Mouse (Mus musculus): Measurements from ENCODE around the gene Gnb2. TPM values are rescaled to one million over a fixed set of nuclear protein-coding genes. Genes with fewer than 3 reads are reported as not detected.
A peak's percentile ranks its signal among the peaks of the same experiment; 100 is the strongest.

The Gnb2 gene
- total and polyA plus RNA-seq, 3 experiments = 255 to 571 (median 302) TPM

DNA sequence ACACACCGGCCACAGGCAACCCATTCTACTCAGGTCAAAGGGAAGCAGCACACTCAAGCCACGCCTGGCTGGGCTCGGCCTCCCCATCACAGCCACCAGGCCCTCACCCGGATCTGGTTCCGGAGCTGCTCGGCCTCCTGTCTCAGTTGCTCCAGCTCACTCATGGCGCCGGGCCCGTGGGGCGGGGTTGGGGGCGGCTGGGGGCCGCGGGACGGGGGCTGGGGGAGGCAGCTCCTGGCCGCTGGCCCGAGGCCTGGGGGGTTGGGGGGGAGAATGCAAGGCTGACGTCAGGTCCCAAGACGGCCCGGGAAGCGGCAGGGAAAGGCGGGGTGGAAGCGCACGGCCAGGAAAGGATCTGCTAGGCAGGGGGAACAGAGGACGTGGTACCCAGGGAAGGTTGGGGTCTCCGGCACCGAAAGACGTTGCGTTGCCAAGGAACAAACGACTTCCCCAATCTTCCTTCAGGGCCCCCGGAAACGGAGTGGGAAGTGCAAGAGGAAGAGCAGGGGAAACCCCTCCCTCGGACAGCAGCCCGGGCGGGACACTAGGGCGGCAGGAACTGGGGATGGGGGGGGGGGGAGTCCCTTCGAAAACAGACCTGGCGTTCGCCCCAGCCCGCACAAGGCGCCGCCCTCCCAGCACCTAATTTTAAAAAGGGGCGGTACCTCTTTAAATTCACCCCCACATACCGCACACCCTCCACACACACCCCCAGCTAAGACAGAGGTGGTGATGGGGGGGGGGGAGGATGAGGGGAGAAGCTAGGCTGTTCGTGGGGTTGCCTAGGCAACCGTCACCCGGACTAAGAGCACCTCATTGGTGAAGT is 2.5 kb downstream of the Gnb2 start:
- TF ChIP-seq CTCF (IDR thresholded peaks at IDR 0.05; ENCODE audit: low read depth, low read length) (no peak), TAL1 (conservative IDR thresholded peaks at IDR 0.05; ENCODE audit: low read depth, low read length) (no peak), POLR2AphosphoS5 (IDR thresholded peaks at IDR 0.05; ENCODE audit: insufficient replicate concordance, low read depth, low read length) (no peak), GATA2 (IDR thresholded peaks at IDR 0.05; ENCODE audit: borderline replicate concordance, low read depth, low read length) (no peak), GATA1 (IDR thresholded peaks at IDR 0.05; ENCODE audit: borderline replicate concordance, low read length) (no peak)
- ATAC-seq (ENCODE audit: extremely low read depth, insufficient number of reproducible peaks, low FRiP score, poor library complexity, severe bottlenecking) (no peak), DNase-seq (ENCODE audit: low spot score) (peak; percentile 70)
- peak overlapping the region; percentile 77 for H3K4me3 ChIP-seq (ENCODE audit: low read depth, low read length)
- peaks cover 83% of the 10 kb centered on the region for H3K4me1 ChIP-seq (ENCODE audit: insufficient read depth, low read depth, low read length)
- H3K27me3 ChIP-seq (ENCODE audit: insufficient read depth, low read length) = no peaks in the 10 kb centered on the region
- H3K9me3 ChIP-seq (replicated peaks) = no peaks in the 10 kb centered on the region
- H3K36me3 ChIP-seq (replicated peaks) = peaks cover 56% of the 10 kb centered on the region

DNA sequence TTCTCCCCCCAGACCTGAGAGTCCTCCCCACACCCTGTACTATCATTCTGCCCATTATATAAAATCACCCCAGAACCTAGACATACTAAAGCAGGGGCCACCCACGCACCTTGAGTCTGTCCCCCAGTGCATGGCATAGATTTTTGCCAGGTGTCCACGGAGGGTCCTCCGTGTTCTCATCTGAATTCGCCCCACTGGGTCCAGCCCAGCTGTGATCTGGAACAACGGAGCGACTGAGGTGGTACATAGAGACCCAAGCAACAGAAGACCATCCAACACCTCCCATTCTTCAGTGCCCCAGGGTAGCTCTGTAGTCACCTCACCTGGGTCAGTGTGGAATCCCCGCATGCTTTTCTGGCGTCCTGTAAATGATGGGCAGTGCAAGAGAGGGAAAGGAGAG is 3.2 kb downstream of the Gnb2 start:
- no peaks in the 10 kb centered on the region for H3K27me3 ChIP-seq (ENCODE audit: insufficient read depth, low read length)
- H3K36me3 ChIP-seq (replicated peaks) = peaks cover 63% of the 10 kb centered on the region
- no peak for DNase-seq (ENCODE audit: low spot score)
- H3K4me3 ChIP-seq (ENCODE audit: low read depth, low read length) = peak overlapping the region; percentile 77
- H3K4me1 ChIP-seq (ENCODE audit: insufficient read depth, low read depth, low read length) = peaks cover 83% of the 10 kb centered on the region
- H3K9me3 ChIP-seq (replicated peaks) = no peaks in the 10 kb centered on the region
- TF ChIP-seq TAL1 (conservative IDR thresholded peaks at IDR 0.05; ENCODE audit: low read depth, low read length) (no peak), GATA2 (IDR thresholded peaks at IDR 0.05; ENCODE audit: borderline replicate concordance, low read depth, low read length) (no peak), POLR2AphosphoS5 (IDR thresholded peaks at IDR 0.05; ENCODE audit: insufficient replicate concordance, low read depth, low read length) (no peak), CTCF (IDR thresholded peaks at IDR 0.05; ENCODE audit: low read depth, low read length) (no peak), GATA1 (IDR thresholded peaks at IDR 0.05; ENCODE audit: borderline replicate concordance, low read length) (no peak)
- no peak for ATAC-seq (ENCODE audit: extremely low read depth, insufficient number of reproducible peaks, low FRiP score, poor library complexity, severe bottlenecking)

DNA sequence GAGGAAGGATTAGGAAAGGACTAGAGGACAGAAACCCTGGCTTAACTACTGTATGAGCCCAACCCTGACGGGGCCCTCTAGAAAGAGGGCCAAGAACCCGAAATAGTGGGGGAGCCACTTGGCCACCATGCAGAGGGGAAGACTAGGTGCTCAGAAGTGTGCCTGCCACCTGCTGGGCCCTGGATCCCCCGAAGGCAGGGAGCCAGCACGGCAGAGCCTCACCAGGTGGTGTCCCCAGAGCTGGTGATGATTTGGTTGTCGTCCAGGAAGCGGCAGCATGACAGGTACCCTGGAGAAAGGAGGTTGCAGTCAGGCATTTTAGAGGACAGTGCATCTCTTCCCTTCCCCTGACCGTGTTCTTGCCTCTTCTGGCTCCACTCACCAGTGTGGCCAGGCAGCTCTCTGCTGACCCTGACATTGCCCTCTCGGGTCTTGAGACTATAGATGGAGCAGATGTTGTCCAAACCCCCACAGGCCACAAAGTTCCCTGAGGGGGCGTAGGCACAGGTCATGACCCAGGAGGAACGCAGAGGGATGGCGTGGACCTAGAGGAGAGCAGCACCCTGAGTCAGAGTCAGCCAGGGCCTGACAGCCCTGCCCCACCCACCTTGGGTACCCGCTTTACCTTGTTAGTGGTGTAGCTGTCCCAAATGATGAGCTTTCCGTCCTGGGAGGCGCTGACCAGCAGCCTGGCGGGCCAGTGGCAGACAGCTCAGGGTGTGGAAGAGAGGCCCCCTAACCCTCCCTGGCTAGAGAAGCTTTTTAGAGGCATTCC is 3.9 kb downstream of the Gnb2 start:
- TF ChIP-seq TAL1 (conservative IDR thresholded peaks at IDR 0.05; ENCODE audit: low read depth, low read length) (no peak), CTCF (IDR thresholded peaks at IDR 0.05; ENCODE audit: low read depth, low read length) (no peak), GATA2 (IDR thresholded peaks at IDR 0.05; ENCODE audit: borderline replicate concordance, low read depth, low read length) (no peak), POLR2AphosphoS5 (IDR thresholded peaks at IDR 0.05; ENCODE audit: insufficient replicate concordance, low read depth, low read length) (no peak), GATA1 (IDR thresholded peaks at IDR 0.05; ENCODE audit: borderline replicate concordance, low read length) (no peak)
- ATAC-seq (ENCODE audit: extremely low read depth, insufficient number of reproducible peaks, low FRiP score, poor library complexity, severe bottlenecking) (no peak), DNase-seq (ENCODE audit: low spot score) (no peak)
- Histone ChIP-seq H3K27me3 (ENCODE audit: insufficient read depth, low read length) (no peaks in the 10 kb centered on the region), H3K9me3 (replicated peaks) (no peaks in the 10 kb centered on the region), H3K36me3 (replicated peaks) (peaks cover 70% of the 10 kb centered on the region), H3K4me3 (ENCODE audit: low read depth, low read length) (peak overlapping the region; percentile 42; the same call in 1 of the 2 replicates), H3K4me1 (ENCODE audit: insufficient read depth, low read depth, low read length) (peaks cover 83% of the 10 kb centered on the region)

DNA sequence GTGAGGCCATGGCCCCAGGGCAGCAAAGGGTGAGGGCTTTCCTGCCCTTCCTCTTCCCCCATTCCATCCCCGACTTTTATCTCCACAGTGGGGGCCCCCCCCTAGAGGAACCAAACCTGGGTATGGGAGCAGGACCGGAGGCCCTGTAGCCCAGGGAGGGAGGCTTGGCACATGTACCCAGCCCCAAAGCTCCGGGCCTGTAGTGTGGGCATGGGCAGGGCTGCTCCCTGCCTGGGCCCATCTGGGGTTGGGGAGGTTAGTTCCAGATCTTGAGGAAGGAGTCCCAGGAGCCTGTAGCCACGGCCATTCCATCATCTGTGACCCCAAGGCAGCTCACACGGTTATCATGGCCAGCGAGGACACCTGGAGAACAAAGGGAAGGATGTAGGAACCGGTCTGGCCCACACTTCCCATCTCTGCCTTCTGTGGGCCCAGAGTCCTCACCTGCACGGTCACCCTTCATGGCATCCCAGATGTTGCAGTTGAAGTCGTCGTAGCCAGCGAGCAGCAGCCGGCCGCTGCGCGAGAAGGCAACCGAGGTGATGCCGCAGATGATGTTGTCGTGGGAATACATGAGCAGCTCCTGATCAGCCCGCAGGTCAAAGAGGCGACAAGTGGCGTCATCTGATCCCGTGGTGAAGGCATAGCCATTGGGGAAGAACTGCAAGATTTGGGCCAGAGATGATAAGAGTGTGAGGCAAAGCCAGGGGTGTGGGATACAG is 4.9 kb downstream of the Gnb2 start:
- Histone ChIP-seq H3K27me3 (ENCODE audit: insufficient read depth, low read length) (no peaks in the 10 kb centered on the region), H3K36me3 (replicated peaks) (peaks cover 80% of the 10 kb centered on the region), H3K4me1 (ENCODE audit: insufficient read depth, low read depth, low read length) (peaks cover 84% of the 10 kb centered on the region), H3K9me3 (replicated peaks) (no peaks in the 10 kb centered on the region), H3K4me3 (ENCODE audit: low read depth, low read length) (peak overlapping the region; percentile 59; the same call in 1 of the 2 replicates)
- TF ChIP-seq CTCF (IDR thresholded peaks at IDR 0.05; ENCODE audit: low read depth, low read length) = no peak
- no peak for TF ChIP-seq GATA2 (IDR thresholded peaks at IDR 0.05; ENCODE audit: borderline replicate concordance, low read depth, low read length)
- no peak for TF ChIP-seq POLR2AphosphoS5 (IDR thresholded peaks at IDR 0.05; ENCODE audit: insufficient replicate concordance, low read depth, low read length)
- no peak for TF ChIP-seq TAL1 (conservative IDR thresholded peaks at IDR 0.05; ENCODE audit: low read depth, low read length)
- no peak for TF ChIP-seq GATA1 (IDR thresholded peaks at IDR 0.05; ENCODE audit: borderline replicate concordance, low read length)
- DNase-seq (ENCODE audit: low spot score) (no peak), ATAC-seq (ENCODE audit: extremely low read depth, insufficient number of reproducible peaks, low FRiP score, poor library complexity, severe bottlenecking) (no peak)

DNA sequence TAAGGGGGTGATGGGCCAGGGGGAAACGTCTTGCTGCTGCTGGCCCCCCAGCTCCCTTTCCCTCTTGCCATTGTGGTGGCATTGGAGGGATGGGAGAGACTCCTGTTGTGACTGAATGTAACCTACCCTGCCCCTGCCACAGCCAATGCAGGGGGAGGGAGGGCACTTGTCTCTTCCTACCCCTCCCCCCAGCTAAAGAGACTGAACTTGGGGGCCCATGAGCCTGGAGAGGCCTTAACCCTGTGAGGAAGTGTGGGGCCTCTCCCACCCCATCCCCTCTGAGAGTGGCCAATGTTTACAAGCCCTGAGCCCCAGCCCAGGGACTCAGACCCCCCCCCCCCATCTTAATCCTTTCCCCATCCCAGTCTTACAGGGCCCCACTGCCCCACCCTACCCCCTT is 5.9 kb downstream of the Gnb2 start:
- H3K4me3 ChIP-seq (ENCODE audit: low read depth, low read length) = peak overlapping the region; percentile 59; the same call in 1 of the 2 replicates
- no peaks in the 10 kb centered on the region for H3K27me3 ChIP-seq (ENCODE audit: insufficient read depth, low read length)
- TF ChIP-seq CTCF (IDR thresholded peaks at IDR 0.05; ENCODE audit: low read depth, low read length) (no peak), TAL1 (conservative IDR thresholded peaks at IDR 0.05; ENCODE audit: low read depth, low read length) (no peak), GATA2 (IDR thresholded peaks at IDR 0.05; ENCODE audit: borderline replicate concordance, low read depth, low read length) (no peak)
- ATAC-seq (ENCODE audit: extremely low read depth, insufficient number of reproducible peaks, low FRiP score, poor library complexity, severe bottlenecking) (no peak), DNase-seq (ENCODE audit: low spot score) (peak; percentile 63)
- H3K4me1 ChIP-seq (ENCODE audit: insufficient read depth, low read depth, low read length) = peaks cover 93% of the 10 kb centered on the region
- no peaks in the 10 kb centered on the region for H3K9me3 ChIP-seq (replicated peaks)
- peaks cover 90% of the 10 kb centered on the region for H3K36me3 ChIP-seq (replicated peaks)

All from G1E (cell line).